Mouse (Mus musculus) megakaryocyte-erythroid progenitor cell, adult 5-6 weeks (primary cell): ENCODE measurements around the gene Atp6v0d1. TPM values are rescaled to one million over a fixed set of nuclear protein-coding genes. Genes with fewer than 3 reads are reported as not detected.
A peak's percentile ranks its signal among the peaks of the same experiment; 100 is the strongest.
"Not testable (repeated sequence)": the region's sequence is repeated elsewhere in the genome, so short reads cannot be mapped to it uniquely, and the experiment has no call there.

Source experiments
- ATAC-seq: replicated peaks from 2 replicates; pipeline ENCODE4 v1.8.0; 2016; ENCODE audit warnings: mild to moderate bottlenecking, inconsistent platforms; ENCODE audit not compliant: severe bottlenecking, poor library complexity, low FRiP score, low TSS enrichment
- total RNA-seq, 2 experiments: library from RNA; stranded (forward) in 1 of 2; stranded (reverse) in 1 of 2; fragments of 200-1000, 215-1000 nt in 1 of 2; fragments of >200 nt in 1 of 2; fragmentation: Nextera tagmentation in 1 of 2; gene quantifications; 2 replicates each; pipeline ENCODE4 v1.2.3; 2014 to 2017

Gene Atp6v0d1
- total RNA-seq (2014; fragmentation: Nextera tagmentation) (51.9 and 70.3 TPM in 2 replicates), total RNA-seq (2017) (21.0 and 32.0 TPM in 2 replicates)

- peak; percentile 89 for ATAC-seq
Observed at GRCm38 (mm10) chr8:105565952-105566702, at the start of gene Atp6v0d1. Gene Atp6v0d1, minus strand, starts transcription at chr8:105566047.

DNA sequence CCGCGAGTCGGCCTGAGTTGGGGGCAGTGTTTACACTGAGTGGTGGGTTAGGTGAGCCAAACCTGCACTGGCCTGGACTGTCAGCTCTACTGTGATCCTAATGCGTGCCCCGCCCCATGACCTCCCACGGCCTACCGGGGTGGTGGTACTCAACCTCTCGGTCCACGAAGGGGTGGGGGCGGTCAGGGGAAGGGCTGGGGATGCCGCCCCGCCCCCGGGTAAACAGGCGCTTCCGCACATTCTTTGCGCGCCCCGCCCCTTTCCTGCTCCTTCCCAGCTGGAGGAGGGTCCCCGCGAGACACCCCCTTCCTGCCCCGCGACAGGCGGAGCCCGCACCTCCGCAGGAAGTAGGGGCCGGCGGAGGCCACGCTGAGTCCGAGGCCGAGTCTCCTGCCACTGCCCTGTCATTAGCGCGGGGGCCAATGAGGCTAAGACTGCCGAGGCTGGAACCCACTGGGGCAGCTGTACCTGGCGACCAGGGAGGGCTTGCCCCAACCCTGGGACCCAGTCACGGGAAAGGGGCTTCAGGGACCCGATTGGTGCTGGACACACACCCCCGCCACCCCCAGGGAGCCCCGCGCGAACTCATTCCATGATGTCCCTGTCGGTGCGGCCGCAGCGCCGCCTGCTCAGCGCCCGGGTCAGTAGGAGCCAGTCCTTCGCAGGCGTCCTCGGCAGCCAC lies 48.1 kb upstream of the Atp6v0d1 start:
- ATAC-seq = no peak

GRCm38 (mm10) chr8:105613037-105613436 lies 47.2 kb upstream of the Atp6v0d1 start:
- no peak for ATAC-seq

- ATAC-seq = no peak
Observed at GRCm38 (mm10) chr8:105611836-105612235, 46.0 kb upstream of the Atp6v0d1 start.

DNA sequence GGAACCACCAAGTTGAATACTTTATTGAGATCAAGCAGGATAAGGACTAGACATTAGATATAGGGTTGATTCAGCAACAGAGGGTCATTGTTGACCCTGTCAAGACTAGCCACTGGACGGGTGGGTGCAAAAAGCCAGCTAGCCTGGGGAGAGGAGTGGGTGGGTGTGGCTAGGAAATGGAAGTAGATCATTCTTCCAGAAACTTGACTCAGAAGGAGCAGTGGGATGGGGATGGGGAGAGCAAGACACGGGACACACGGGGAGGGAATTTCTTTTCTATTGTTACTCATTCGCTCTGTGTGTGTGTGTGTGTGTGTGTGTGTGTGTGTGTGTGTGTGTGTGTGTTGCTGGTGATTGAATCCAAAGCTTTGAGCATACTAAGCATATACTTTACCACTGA lies 43.9 kb upstream of the Atp6v0d1 start:
- ATAC-seq = no peak

- ATAC-seq = peak; percentile 43
Observed at GRCm38 (mm10) chr8:105609355-105609754, 43.5 kb upstream of the Atp6v0d1 start.

DNA sequence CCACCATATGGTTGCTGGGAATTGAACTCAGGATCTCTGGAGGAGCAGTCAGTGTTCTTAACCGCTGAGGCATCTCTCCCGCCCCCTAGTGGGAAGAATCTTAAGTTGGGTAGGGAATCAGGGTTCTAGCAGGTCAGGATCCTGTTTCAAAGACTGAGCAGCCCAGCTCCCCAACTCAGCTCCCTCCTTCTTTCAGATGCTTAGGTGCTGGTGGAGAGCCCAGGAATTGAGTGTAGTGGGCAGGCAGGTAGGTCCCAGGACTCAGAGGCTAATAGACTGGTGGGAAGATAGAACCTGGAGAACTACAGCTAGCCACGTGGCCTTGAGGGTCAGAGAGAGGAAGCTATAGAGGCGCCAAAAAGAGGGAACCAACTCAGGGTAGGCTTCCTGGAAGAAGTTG lies 41.8 kb upstream of the Atp6v0d1 start:
- ATAC-seq = no peak

DNA sequence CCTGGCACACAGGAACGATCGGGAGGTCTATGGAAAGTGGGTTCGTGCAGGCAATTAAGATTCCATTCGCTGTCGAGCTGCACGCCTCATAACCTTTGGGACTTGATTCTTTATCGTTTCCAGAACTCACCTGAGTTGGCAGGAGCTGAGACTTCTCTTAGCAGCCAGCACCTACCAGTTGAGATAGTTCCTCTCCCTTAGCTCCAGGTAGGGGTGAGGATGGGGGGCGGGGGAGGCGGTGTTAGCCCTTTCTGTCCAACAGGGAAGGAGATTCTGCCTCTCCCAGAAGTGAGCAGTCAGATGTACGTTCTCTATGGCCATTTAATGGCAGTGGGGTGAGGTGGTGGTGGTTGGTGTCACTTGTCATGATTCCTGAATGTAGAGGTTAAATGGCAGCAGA lies 41.2 kb upstream of the Atp6v0d1 start:
- no peak for ATAC-seq

- peak; percentile 37 for ATAC-seq
Observed at GRCm38 (mm10) chr8:105606189-105607023, 40.6 kb upstream of the Atp6v0d1 start.

DNA sequence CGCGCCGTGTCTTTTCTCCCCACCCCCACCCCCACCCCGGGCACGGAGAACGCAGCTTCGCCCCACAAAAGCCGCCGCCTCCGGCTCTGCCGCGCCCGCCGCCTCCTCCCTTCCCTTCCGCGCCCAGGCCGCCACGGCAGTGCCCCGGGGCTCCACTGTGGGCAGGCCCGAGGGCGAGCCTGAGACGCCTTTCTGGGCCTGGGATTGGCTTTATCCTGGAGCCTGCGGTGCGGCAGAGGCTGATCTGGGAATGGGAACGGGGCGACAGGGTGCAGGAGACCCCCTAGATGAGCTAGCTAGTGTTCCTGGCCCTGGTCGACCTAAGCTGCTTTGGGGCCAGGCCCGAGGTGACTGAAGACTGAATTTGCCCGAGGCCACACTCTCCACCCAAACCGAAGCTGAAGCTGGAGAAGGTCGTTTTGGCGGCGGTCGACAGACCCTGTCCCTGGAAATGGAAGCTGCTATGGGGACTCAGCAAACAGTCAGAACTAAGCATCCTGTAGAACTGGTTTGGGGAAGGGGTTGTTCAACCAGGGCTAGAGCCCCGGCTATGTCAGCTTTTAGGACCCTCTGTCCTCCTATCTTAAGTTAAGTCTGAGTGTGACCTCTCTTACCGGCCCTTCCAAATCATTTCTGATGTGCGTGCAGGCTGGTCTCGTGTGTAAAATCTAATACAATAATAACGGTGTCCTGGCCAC lies 39.8 kb upstream of the Atp6v0d1 start:
- ATAC-seq = no peak

GRCm38 (mm10) chr8:105604804-105605381 lies 39.0 kb upstream of the Atp6v0d1 start, which contains the start of gene Ripor1:
Gene Ripor1, plus strand, starts transcription at chr8:105605255.
- ATAC-seq = peak; percentile 56

GRCm38 (mm10) chr8:105602540-105602939 lies 36.7 kb upstream of the Atp6v0d1 start:
- not testable (repeated sequence) for ATAC-seq

DNA sequence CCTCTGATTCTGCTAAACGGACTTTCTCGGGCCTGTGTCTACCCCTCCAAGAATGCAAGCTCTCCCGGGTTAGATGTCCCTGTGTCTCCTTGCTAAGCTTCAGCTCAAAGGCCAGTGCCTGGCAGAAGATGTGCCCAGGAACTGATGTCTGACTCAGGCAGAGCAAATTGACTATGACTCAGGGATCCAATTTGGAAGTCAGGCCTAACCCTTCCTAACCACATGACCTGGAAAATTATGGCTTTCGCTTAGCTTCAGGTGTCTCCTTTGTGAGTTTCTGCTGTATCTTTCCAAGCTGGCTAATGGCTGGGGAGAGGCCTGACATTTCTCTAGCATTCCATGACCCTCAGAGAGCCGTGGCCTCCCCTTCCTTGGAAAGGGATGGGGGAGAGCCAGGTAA lies 35.5 kb upstream of the Atp6v0d1 start:
- ATAC-seq = no peak

GRCm38 (mm10) chr8:105598777-105599176 lies 32.9 kb upstream of the Atp6v0d1 start:
- ATAC-seq = no peak

DNA sequence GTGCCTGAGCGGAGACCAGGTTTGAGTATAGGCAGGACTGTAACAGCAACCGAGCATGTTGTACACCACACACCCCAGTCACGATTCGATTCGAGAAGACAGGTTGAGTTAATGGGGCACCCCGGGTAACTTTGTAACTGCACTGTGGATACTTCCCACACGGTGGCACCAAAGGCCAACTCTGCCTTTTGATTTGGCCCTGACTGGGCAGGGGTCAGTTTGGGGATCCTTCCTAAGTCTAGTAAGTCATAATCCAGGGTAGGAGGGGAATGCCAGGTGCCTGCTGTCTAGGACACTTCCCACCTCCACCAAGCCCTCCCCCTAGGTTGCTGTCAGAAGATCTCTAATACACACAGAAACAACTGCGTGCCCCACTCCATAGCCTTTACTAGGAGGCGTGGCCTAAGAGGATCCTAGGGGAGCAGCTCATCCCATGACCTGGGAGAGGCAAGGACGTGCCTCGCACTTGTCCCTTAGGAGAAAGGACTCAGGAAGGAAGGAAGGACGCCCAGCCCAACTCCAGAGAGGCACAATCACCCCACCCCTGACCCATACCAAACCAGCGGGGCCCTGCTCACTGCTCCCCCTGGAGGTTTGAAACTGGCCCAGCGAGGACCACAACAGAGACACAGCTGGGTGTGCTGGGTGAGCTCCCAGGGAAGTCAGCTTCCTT lies 30.7 kb upstream of the Atp6v0d1 start:
- peak; percentile 93 for ATAC-seq

DNA sequence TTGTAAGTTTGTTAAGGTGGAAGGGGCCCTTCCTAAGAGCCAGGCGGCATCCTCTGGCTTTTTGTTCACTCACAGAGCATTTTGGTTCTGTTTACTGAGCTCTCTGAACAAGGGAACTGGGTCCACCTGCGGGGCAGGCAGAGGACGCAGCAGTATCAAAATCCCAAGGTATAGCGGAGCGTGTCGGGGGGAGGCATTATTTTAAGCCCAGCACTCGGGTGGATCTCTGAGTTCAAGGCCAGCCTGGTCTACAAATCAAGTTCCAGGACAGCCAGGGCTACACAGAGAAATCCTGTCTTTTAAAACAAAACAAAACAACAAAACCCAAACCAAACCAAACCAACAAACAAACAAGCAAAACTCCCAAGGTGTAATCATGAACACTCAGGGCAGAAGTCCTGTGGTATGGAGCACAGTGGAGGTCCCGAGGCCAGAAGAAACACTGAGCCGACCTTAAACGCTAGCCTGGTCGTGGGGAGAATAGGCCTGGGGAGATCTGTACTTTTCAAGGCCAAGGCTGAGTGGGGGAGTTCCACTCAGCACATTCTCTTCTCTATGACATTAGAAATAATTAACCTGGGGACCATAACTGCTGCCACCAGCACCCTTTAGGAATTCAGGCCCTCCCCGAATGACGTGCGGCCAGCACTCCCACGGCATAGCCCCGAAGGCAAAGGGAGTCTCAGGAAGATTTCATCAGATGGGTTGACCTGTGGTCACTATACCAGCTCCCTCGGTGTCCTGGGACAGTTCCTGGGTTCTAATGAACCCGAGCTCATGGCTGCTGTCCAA lies 28.8 kb upstream of the Atp6v0d1 start:
- ATAC-seq = no peak

DNA sequence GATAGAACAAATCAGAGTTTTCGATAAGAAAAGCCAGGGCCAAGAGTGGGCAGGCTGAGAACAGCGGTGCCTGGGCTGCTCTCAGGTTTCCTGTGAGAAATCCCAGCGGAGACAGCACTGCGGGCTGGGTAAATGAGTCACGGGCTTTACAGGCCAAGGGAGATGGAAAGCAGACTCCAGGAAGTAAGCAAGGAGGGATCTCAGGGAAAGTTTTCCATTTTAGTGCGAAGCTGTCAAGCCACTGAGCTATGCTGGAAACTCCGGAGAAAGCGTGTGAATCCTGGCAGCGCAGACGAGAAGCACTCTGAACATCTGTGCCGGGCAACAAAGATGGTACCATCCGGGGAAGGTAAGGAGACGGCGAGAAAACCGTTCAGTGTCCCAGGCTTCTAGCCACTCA lies 28.0 kb upstream of the Atp6v0d1 start:
- ATAC-seq = no peak

DNA sequence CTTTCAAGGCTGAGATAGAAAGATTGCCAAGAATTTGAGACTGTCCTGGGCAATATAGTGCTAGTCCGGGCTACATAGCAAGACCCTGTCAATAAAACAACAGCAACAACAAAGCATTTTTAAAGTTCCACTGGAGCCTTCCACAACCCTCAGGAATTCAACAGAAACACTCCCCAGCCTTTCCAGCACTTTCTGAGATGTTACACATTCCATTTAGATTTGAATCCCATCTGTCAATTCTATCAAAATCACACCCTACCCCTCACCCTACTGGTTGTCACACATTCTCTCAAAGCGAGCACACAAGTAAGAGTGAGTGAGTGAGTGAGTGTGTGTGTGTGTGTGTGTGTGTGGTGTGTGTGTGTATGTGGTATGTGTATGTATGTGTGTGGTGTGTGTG lies 26.6 kb upstream of the Atp6v0d1 start:
- no peak for ATAC-seq
